Mouse (Mus musculus): ENCODE measurements around the gene Olfr124. TPM values are rescaled to one million over a fixed set of nuclear protein-coding genes. Genes with fewer than 3 reads are reported as not detected.

Olfr124 gene
- total RNA-seq (2021) = not detected
- long read RNA-seq, experiment 1 = 0 reads
- long read RNA-seq, experiment 2 = 0 reads

GRCm38 (mm10) chr17:37799588-37799987 is at the start of gene Olfr124:
TSS of gene Olfr124 (plus strand) at chr17:37799888.
- intact Hi-C loops (cut with DNase I) = no loop called here

GRCm38 (mm10) chr17:37768307-37768706 is 31.4 kb upstream of the Olfr124 start, which contains the start of gene Olfr122:
TSS of gene Olfr122 (plus strand) at chr17:37768607.
- DNase-seq = no peak
- intact Hi-C loops (cut with DNase I) = no loop called here

More at GRCm38 (mm10) chr17:37799588-37799987, at the start of gene Olfr124:
- DNase-seq = no peak

GRCm38 (mm10) chr17:37793229-37793628 is 6.5 kb upstream of the Olfr124 start, which contains the start of gene Olfr123:
TSS of gene Olfr123 (plus strand) at chr17:37793529.
- DNase-seq = no peak
- intact Hi-C loops (cut with DNase I) = no loop called here

GRCm38 (mm10) chr17:37832649-37833048 is 33.0 kb downstream of the Olfr124 start, which contains the start of gene Olfr125:
TSS of gene Olfr125 (plus strand) at chr17:37832949.
- DNase-seq = no peak
- intact Hi-C loops (cut with DNase I) = no loop called here

GRCm38 (mm10) chr17:37847183-37847582 is 47.5 kb downstream of the Olfr124 start, which contains the start of gene Olfr126:
TSS of gene Olfr126 (plus strand) at chr17:37847483.
- no peak for DNase-seq
- intact Hi-C loops (cut with DNase I) = no loop called here

Other genes starting within 250 kb of the Olfr124 start
- gene Olfr112, start 230.4 kb upstream of the Olfr124 start, total RNA-seq (2021) = not detected
- gene Olfr113, start 222.2 kb upstream of the Olfr124 start, total RNA-seq (2021) = not detected
- gene Olfr114, start 207.1 kb upstream of the Olfr124 start, total RNA-seq (2021) = not detected
- gene Olfr115, start 172.8 kb upstream of the Olfr124 start, total RNA-seq (2021) = not detected
- gene Olfr116, start 172.7 kb upstream of the Olfr124 start, total RNA-seq (2021) = not detected
- gene Olfr117, start 136.1 kb upstream of the Olfr124 start, total RNA-seq (2021) = not detected
- gene Olfr118, start 132.9 kb upstream of the Olfr124 start, total RNA-seq (2021) = not detected
- gene Olfr119, start 103.3 kb upstream of the Olfr124 start, total RNA-seq (2021) = not detected
- gene Olfr120, start 78.1 kb upstream of the Olfr124 start, total RNA-seq (2021) = not detected
- not detected for gene Olfr121, start 51.0 kb upstream of the Olfr124 start, total RNA-seq (2021)
- not detected for gene Olfr122, start 31.3 kb upstream of the Olfr124 start, total RNA-seq (2021)
- gene Olfr123, start 6.4 kb upstream of the Olfr124 start, total RNA-seq (2021) = not detected
- not detected for gene Olfr125, start 33.1 kb downstream of the Olfr124 start, total RNA-seq (2021)
- gene Olfr126, start 47.6 kb downstream of the Olfr124 start, total RNA-seq (2021) = not detected
- gene Olfr127, start 100.5 kb downstream of the Olfr124 start, total RNA-seq (2021) = not detected
- not detected for gene Olfr128, start 120.7 kb downstream of the Olfr124 start, total RNA-seq (2021)
- gene Olfr761, start 153.2 kb downstream of the Olfr124 start, total RNA-seq (2021) = not detected